Mouse (Mus musculus) embryonic facial prominence, embryonic 15.5 days (tissue): ENCODE data around the gene Srp14. TPM values are rescaled to one million over a fixed set of nuclear protein-coding genes. Genes with fewer than 3 reads are reported as not detected.

ENCODE experiments used
- ATAC-seq: fragments of 200-750 bp; cut with Nextera tagmentation; 2 replicates; pipeline ENCODE4 v1.8.0; 2017; ENCODE audit warnings: low read depth, moderate TSS enrichment; ENCODE audit not compliant: insufficient number of reproducible peaks, low FRiP score, low TSS enrichment
- H3K27ac ChIP-seq: fragments of 300-500 bp; sonication (generic); replicated peaks from 2 replicates; pipeline ENCODE4 v1.5.1; 2015; ENCODE audit warnings: mild to moderate bottlenecking, inconsistent platforms
- H3K27me3 ChIP-seq: fragments of 300-500 bp; sonication (generic); 2 replicates; pipeline ENCODE4 v1.6.1; 2015; ENCODE audit warnings: inconsistent platforms
- H3K36me3 ChIP-seq: fragments of 300-500 bp; sonication (generic); 2 replicates; pipeline ENCODE4 v1.6.1; 2015; ENCODE audit warnings: mild to moderate bottlenecking, inconsistent platforms
- H3K4me1 ChIP-seq: fragments of 300-500 bp; sonication (generic); 2 replicates; pipeline ENCODE4 v1.6.1; 2015; ENCODE audit warnings: inconsistent platforms
- H3K4me2 ChIP-seq: fragments of 300-500 bp; sonication (generic); replicated peaks from 2 replicates; pipeline ENCODE4 v1.6.1; 2015; ENCODE audit warnings: mild to moderate bottlenecking, inconsistent platforms
- H3K4me3 ChIP-seq: fragments of 300-500 bp; sonication (generic); replicated peaks from 2 replicates; pipeline ENCODE4 v1.5.1; 2015; ENCODE audit warnings: mild to moderate bottlenecking, inconsistent platforms
- H3K9ac ChIP-seq: fragments of 300-500 bp; sonication (generic); 2 replicates; pipeline ENCODE4 v1.6.1; 2015; ENCODE audit warnings: inconsistent platforms
- H3K9me3 ChIP-seq: fragments of 300-500 bp; sonication (generic); replicated peaks from 2 replicates; pipeline ENCODE4 v1.6.1; 2016; ENCODE audit warnings: inconsistent platforms
- WGBS: fragments of 180-500 bp; shearing (Covaris S2); methylation state at CpG from one replicate; pipeline ENCODE4 v1.1.7; 2015; 5-methylcytosine and 5-hydroxymethylcytosine counted together
- polyA plus RNA-seq: library from polyadenylated mRNA; unstranded; fragments of >200 nt; fragmentation: Nextera tagmentation; extraction: Ambion mirVana; gene quantifications from 2 replicates; pipeline ENCODE4 v1.2.1, GENCODE M21; 2015

The Srp14 gene
- polyA plus RNA-seq, 1 experiment from 2014 or later = 285 TPM

GRCm38 (mm10) chr2:118487806-118488205, 8.3 kb upstream of the Srp14 start:
- ATAC-seq = no peak
- H3K4me1 ChIP-seq = peaks cover 19% of the 10 kb centered on the region
- no peak overlapping the region for H3K4me2 ChIP-seq
- no peak overlapping the region for H3K9ac ChIP-seq
- no peaks in the 10 kb centered on the region for H3K27me3 ChIP-seq
- 69% methylated on average over 3 of the region's 3 CpGs for WGBS
- H3K27ac ChIP-seq = no peak overlapping the region
- H3K4me3 ChIP-seq = no peak overlapping the region
- no peaks in the 10 kb centered on the region for H3K9me3 ChIP-seq
- no peaks in the 10 kb centered on the region for H3K36me3 ChIP-seq

- Histone ChIP-seq H3K4me3 (no peak overlapping the region), H3K27me3 (no peaks in the 10 kb centered on the region), H3K9ac (no peak overlapping the region), H3K27ac (no peak overlapping the region), H3K4me1 (peaks cover 17% of the 10 kb centered on the region), H3K4me2 (no peak overlapping the region), H3K9me3 (no peaks in the 10 kb centered on the region), H3K36me3 (no peaks in the 10 kb centered on the region)
- no peak for ATAC-seq
- WGBS = 15% methylated on average over 12 of the region's 12 CpGs
Measured at GRCm38 (mm10) chr2:118486933-118487332, 7.4 kb upstream of the Srp14 start.

- H3K4me1 ChIP-seq = peaks cover 11% of the 10 kb centered on the region
- 75% methylated on average over 3 of the region's 3 CpGs for WGBS
- no peaks in the 10 kb centered on the region for H3K9me3 ChIP-seq
- no peak overlapping the region for H3K4me2 ChIP-seq
- H3K9ac ChIP-seq = no peak overlapping the region
- ATAC-seq = no peak
- H3K4me3 ChIP-seq = no peak overlapping the region
- H3K27me3 ChIP-seq = no peaks in the 10 kb centered on the region
- H3K27ac ChIP-seq = no peak overlapping the region
- no peaks in the 10 kb centered on the region for H3K36me3 ChIP-seq
Measured at GRCm38 (mm10) chr2:118485415-118485814, 5.9 kb upstream of the Srp14 start.

- Histone ChIP-seq H3K9me3 (no peaks in the 10 kb centered on the region), H3K4me3 (no peak overlapping the region), H3K27ac (no peak overlapping the region), H3K9ac (no peak overlapping the region), H3K27me3 (no peaks in the 10 kb centered on the region), H3K4me1 (peaks cover 8% of the 10 kb centered on the region; the same call in 1 of the 2 replicates), H3K36me3 (no peaks in the 10 kb centered on the region), H3K4me2 (no peak overlapping the region)
- ATAC-seq = no peak
- 73% methylated on average over 9 of the region's 9 CpGs for WGBS
Measured at GRCm38 (mm10) chr2:118484386-118484898, 4.9 kb upstream of the Srp14 start.

GRCm38 (mm10) chr2:118483032-118483431, 3.5 kb upstream of the Srp14 start:
- no peak overlapping the region for H3K27ac ChIP-seq
- H3K4me2 ChIP-seq = no peak overlapping the region
- WGBS = 76% methylated on average over 5 of the region's 5 CpGs
- no peaks in the 10 kb centered on the region for H3K27me3 ChIP-seq
- H3K4me3 ChIP-seq = no peak overlapping the region
- no peaks in the 10 kb centered on the region for H3K36me3 ChIP-seq
- no peak for ATAC-seq
- no peak overlapping the region for H3K9ac ChIP-seq
- peaks cover 17% of the 10 kb centered on the region for H3K4me1 ChIP-seq
- H3K9me3 ChIP-seq = no peaks in the 10 kb centered on the region

- Histone ChIP-seq H3K36me3 (peaks cover 14% of the 10 kb centered on the region), H3K9me3 (no peaks in the 10 kb centered on the region), H3K27ac (no peak overlapping the region), H3K4me1 (peaks cover 15% of the 10 kb centered on the region), H3K27me3 (no peaks in the 10 kb centered on the region), H3K9ac (no peak overlapping the region), H3K4me3 (no peak overlapping the region), H3K4me2 (no peak overlapping the region)
- no peak for ATAC-seq
- 95% methylated on average over 7 of the region's 7 CpGs for WGBS
Measured at GRCm38 (mm10) chr2:118480886-118481285, 1.4 kb upstream of the Srp14 start.

GRCm38 (mm10) chr2:118478833-118479549, 520 bp downstream of the Srp14 start:
- Histone ChIP-seq H3K4me2 (peak overlapping the region; percentile 83), H3K27me3 (no peaks in the 10 kb centered on the region), H3K4me3 (peak overlapping the region; percentile 96), H3K4me1 (peaks cover 15% of the 10 kb centered on the region), H3K36me3 (peaks cover 32% of the 10 kb centered on the region), H3K9me3 (no peaks in the 10 kb centered on the region), H3K27ac (peak overlapping the region; percentile 89), H3K9ac (peak overlapping the region; percentile 91)
- peak; percentile 68; the same call in 1 of the 2 replicates for ATAC-seq
- WGBS = 2% methylated on average over 51 of the region's 52 CpGs

GRCm38 (mm10) chr2:118468354-118468753, 11.2 kb downstream of the Srp14 start:
- Histone ChIP-seq H3K4me2 (no peak overlapping the region), H3K9me3 (no peaks in the 10 kb centered on the region), H3K36me3 (peaks cover 73% of the 10 kb centered on the region), H3K27ac (no peak overlapping the region), H3K9ac (no peak overlapping the region), H3K4me3 (no peak overlapping the region), H3K4me1 (peaks cover 13% of the 10 kb centered on the region; the same call in 1 of the 2 replicates), H3K27me3 (no peaks in the 10 kb centered on the region)
- ATAC-seq = no peak

GRCm38 (mm10) chr2:118466601-118467000, 12.9 kb downstream of the Srp14 start:
- no peaks in the 10 kb centered on the region for H3K27me3 ChIP-seq
- H3K36me3 ChIP-seq = peaks cover 69% of the 10 kb centered on the region
- no peak for ATAC-seq
- no peak overlapping the region for H3K4me3 ChIP-seq
- H3K4me2 ChIP-seq = no peak overlapping the region
- peaks cover 29% of the 10 kb centered on the region for H3K4me1 ChIP-seq
- no peak overlapping the region for H3K27ac ChIP-seq
- no peaks in the 10 kb centered on the region for H3K9me3 ChIP-seq
- H3K9ac ChIP-seq = no peak overlapping the region
- 48% methylated on average over 1 of the region's 1 CpGs for WGBS

- Histone ChIP-seq H3K9ac (no peak overlapping the region), H3K36me3 (peaks cover 66% of the 10 kb centered on the region), H3K4me3 (no peak overlapping the region), H3K9me3 (no peaks in the 10 kb centered on the region), H3K27ac (no peak overlapping the region), H3K4me2 (no peak overlapping the region), H3K4me1 (peaks cover 36% of the 10 kb centered on the region), H3K27me3 (no peaks in the 10 kb centered on the region)
- no peak for ATAC-seq
- 78% methylated on average over 2 of the region's 2 CpGs for WGBS
Measured at GRCm38 (mm10) chr2:118465894-118466293, 13.6 kb downstream of the Srp14 start.

- Histone ChIP-seq H3K36me3 (peaks cover 56% of the 10 kb centered on the region), H3K4me1 (peaks cover 36% of the 10 kb centered on the region), H3K9ac (no peak overlapping the region), H3K9me3 (no peaks in the 10 kb centered on the region), H3K4me3 (no peak overlapping the region), H3K27ac (no peak overlapping the region), H3K4me2 (no peak overlapping the region), H3K27me3 (no peaks in the 10 kb centered on the region)
- WGBS = 53% methylated on average over 3 of the region's 3 CpGs
- ATAC-seq = 0 out of 2 replicates have a peak, but pooled peaks have one; percentile 34
Measured at GRCm38 (mm10) chr2:118464450-118464849, 15.1 kb downstream of the Srp14 start.

- no peak overlapping the region for H3K4me2 ChIP-seq
- H3K36me3 ChIP-seq = peaks cover 48% of the 10 kb centered on the region
- no peak overlapping the region for H3K27ac ChIP-seq
- H3K4me1 ChIP-seq = peaks cover 36% of the 10 kb centered on the region
- H3K4me3 ChIP-seq = no peak overlapping the region
- 44% methylated on average over 5 of the region's 5 CpGs for WGBS
- ATAC-seq = no peak
- no peak overlapping the region for H3K9ac ChIP-seq
- H3K27me3 ChIP-seq = no peaks in the 10 kb centered on the region
- no peaks in the 10 kb centered on the region for H3K9me3 ChIP-seq
Measured at GRCm38 (mm10) chr2:118463480-118463879, 16.0 kb downstream of the Srp14 start.
